Mouse (Mus musculus): ENCODE results near the gene Aggf1. TPM values are rescaled to one million over a fixed set of nuclear protein-coding genes. Genes with fewer than 3 reads are reported as not detected.
"Not testable (repeated sequence)": the region's sequence is repeated elsewhere in the genome, so short reads cannot be mapped to it uniquely, and the experiment has no call there.

The Aggf1 gene
- polyA plus RNA-seq, 1 experiment from 2014 or later: 55.1 TPM

GRCm38 (mm10) chr13:95382418-95382817 lies 7.3 kb upstream of the Aggf1 start:
- no peaks in the 10 kb centered on the region for H3K9me3 ChIP-seq (ENCODE audit: control insufficient read depth, low read length)
- no peaks in the 10 kb centered on the region for H3K36me3 ChIP-seq (ENCODE audit: control insufficient read depth, insufficient read depth, low read length)
- DNase-seq (ENCODE audit: low spot score, missing footprints): no peak
- H3K27ac ChIP-seq (ENCODE audit: low read depth, low read length): no peak overlapping the region
- H3K4me2 ChIP-seq: no peak overlapping the region
- H3K4me3 ChIP-seq (ENCODE audit: low read depth, low read length): no peak overlapping the region
- no peak for ATAC-seq (ENCODE audit: low FRiP score)
- H3K4me1 ChIP-seq (ENCODE audit: control insufficient read depth, insufficient read depth, low read length): no peaks in the 10 kb centered on the region
- no peaks in the 10 kb centered on the region for H3K27me3 ChIP-seq (ENCODE audit: control insufficient read depth, insufficient read depth, low read length)
- H3K9ac ChIP-seq (ENCODE audit: low read length): no peak overlapping the region
- WGBS: 86% methylated on average over 5 of the region's 5 CpGs

GRCm38 (mm10) chr13:95378696-95379095 lies 3.5 kb upstream of the Aggf1 start:
- no peak overlapping the region for H3K4me2 ChIP-seq
- no peaks in the 10 kb centered on the region for H3K36me3 ChIP-seq (ENCODE audit: control insufficient read depth, insufficient read depth, low read length)
- no peak overlapping the region for H3K9ac ChIP-seq (ENCODE audit: low read length)
- no peaks in the 10 kb centered on the region for H3K9me3 ChIP-seq (ENCODE audit: control insufficient read depth, low read length)
- no peaks in the 10 kb centered on the region for H3K27me3 ChIP-seq (ENCODE audit: control insufficient read depth, insufficient read depth, low read length)
- no peak overlapping the region for H3K27ac ChIP-seq (ENCODE audit: low read depth, low read length)
- peaks cover 6% of the 10 kb centered on the region for H3K4me1 ChIP-seq (ENCODE audit: control insufficient read depth, insufficient read depth, low read length)
- no peak overlapping the region for H3K4me3 ChIP-seq (ENCODE audit: low read depth, low read length)
- DNase-seq (ENCODE audit: low spot score, missing footprints) (no peak), ATAC-seq (ENCODE audit: low FRiP score) (no peak)
- 88% methylated on average over 3 of the region's 3 CpGs for WGBS

- not testable (repeated sequence) for H3K27ac ChIP-seq (ENCODE audit: low read depth, low read length); DNase-seq (ENCODE audit: low spot score, missing footprints); H3K4me2 ChIP-seq; ATAC-seq (ENCODE audit: low FRiP score); H3K27me3 ChIP-seq (ENCODE audit: control insufficient read depth, insufficient read depth, low read length); H3K9me3 ChIP-seq (ENCODE audit: control insufficient read depth, low read length); H3K4me3 ChIP-seq (ENCODE audit: low read depth, low read length); H3K36me3 ChIP-seq (ENCODE audit: control insufficient read depth, insufficient read depth, low read length); H3K9ac ChIP-seq (ENCODE audit: low read length)
- H3K4me1 ChIP-seq (ENCODE audit: control insufficient read depth, insufficient read depth, low read length): peaks cover 10% of the 10 kb centered on the region
- WGBS: 96% methylated on average over 11 of the region's 11 CpGs
These were observed 1.6 kb upstream of the Aggf1 start for GRCm38 (mm10) chr13:95376689-95377289.

GRCm38 (mm10) chr13:95375554-95375914 lies 382 bp upstream of the Aggf1 start:
- WGBS: 24% methylated on average over 6 of the region's 6 CpGs
- H3K9me3 ChIP-seq (ENCODE audit: control insufficient read depth, low read length): no peaks in the 10 kb centered on the region
- ATAC-seq (ENCODE audit: low FRiP score) (peak; percentile 33), DNase-seq (ENCODE audit: low spot score, missing footprints) (no peak)
- peaks cover 10% of the 10 kb centered on the region for H3K4me1 ChIP-seq (ENCODE audit: control insufficient read depth, insufficient read depth, low read length)
- H3K36me3 ChIP-seq (ENCODE audit: control insufficient read depth, insufficient read depth, low read length): no peaks in the 10 kb centered on the region
- peak overlapping the region; percentile 62 for H3K9ac ChIP-seq (ENCODE audit: low read length)
- peak overlapping the region; percentile 57 for H3K4me2 ChIP-seq
- H3K27ac ChIP-seq (ENCODE audit: low read depth, low read length): no peak overlapping the region; the same call in 1 of the 2 replicates
- peak overlapping the region; percentile 100 for H3K4me3 ChIP-seq (ENCODE audit: low read depth, low read length)
- H3K27me3 ChIP-seq (ENCODE audit: control insufficient read depth, insufficient read depth, low read length): no peaks in the 10 kb centered on the region

- Histone ChIP-seq H3K4me2 (no peak overlapping the region), H3K36me3 (ENCODE audit: control insufficient read depth, insufficient read depth, low read length) (peaks cover 17% of the 10 kb centered on the region)
- DNase-seq (ENCODE audit: low spot score, missing footprints): no peak
These were observed 8.8 kb downstream of the Aggf1 start for GRCm38 (mm10) chr13:95366356-95366755.

GRCm38 (mm10) chr13:95363440-95363839 lies 11.7 kb downstream of the Aggf1 start:
- ATAC-seq (ENCODE audit: low FRiP score) (no peak), DNase-seq (ENCODE audit: low spot score, missing footprints) (no peak)
- Histone ChIP-seq H3K9ac (ENCODE audit: low read length) (no peak overlapping the region), H3K9me3 (ENCODE audit: control insufficient read depth, low read length) (no peaks in the 10 kb centered on the region), H3K27me3 (ENCODE audit: control insufficient read depth, insufficient read depth, low read length) (no peaks in the 10 kb centered on the region), H3K4me1 (ENCODE audit: control insufficient read depth, insufficient read depth, low read length) (no peaks in the 10 kb centered on the region), H3K27ac (ENCODE audit: low read depth, low read length) (no peak overlapping the region), H3K36me3 (ENCODE audit: control insufficient read depth, insufficient read depth, low read length) (peaks cover 14% of the 10 kb centered on the region), H3K4me2 (no peak overlapping the region), H3K4me3 (ENCODE audit: low read depth, low read length) (no peak overlapping the region)
- WGBS: 94% methylated on average over 4 of the region's 4 CpGs

More at GRCm38 (mm10) chr13:95366356-95366755, 8.8 kb downstream of the Aggf1 start:
- no peak overlapping the region for H3K9ac ChIP-seq (ENCODE audit: low read length)
- H3K27ac ChIP-seq (ENCODE audit: low read depth, low read length): no peak overlapping the region
- H3K9me3 ChIP-seq (ENCODE audit: control insufficient read depth, low read length): no peaks in the 10 kb centered on the region
- WGBS: 93% methylated on average over 8 of the region's 8 CpGs
- H3K4me1 ChIP-seq (ENCODE audit: control insufficient read depth, insufficient read depth, low read length): no peaks in the 10 kb centered on the region
- H3K4me3 ChIP-seq (ENCODE audit: low read depth, low read length): no peak overlapping the region
- H3K27me3 ChIP-seq (ENCODE audit: control insufficient read depth, insufficient read depth, low read length): no peaks in the 10 kb centered on the region
- ATAC-seq (ENCODE audit: low FRiP score): no peak

GRCm38 (mm10) chr13:95358223-95358622 lies 16.9 kb downstream of the Aggf1 start:
- ATAC-seq (ENCODE audit: low FRiP score): no peak
- Histone ChIP-seq H3K9ac (ENCODE audit: low read length) (no peak overlapping the region), H3K27ac (ENCODE audit: low read depth, low read length) (no peak overlapping the region), H3K9me3 (ENCODE audit: control insufficient read depth, low read length) (no peaks in the 10 kb centered on the region), H3K27me3 (ENCODE audit: control insufficient read depth, insufficient read depth, low read length) (no peaks in the 10 kb centered on the region), H3K4me2 (no peak overlapping the region), H3K4me3 (ENCODE audit: low read depth, low read length) (no peak overlapping the region), H3K36me3 (ENCODE audit: control insufficient read depth, insufficient read depth, low read length) (peaks cover 16% of the 10 kb centered on the region; the same call in 1 of the 2 replicates), H3K4me1 (ENCODE audit: control insufficient read depth, insufficient read depth, low read length) (no peaks in the 10 kb centered on the region)
- 91% methylated on average over 2 of the region's 2 CpGs for WGBS
- DNase-seq (ENCODE audit: low spot score, missing footprints): no peak

GRCm38 (mm10) chr13:95348476-95348875 lies 26.7 kb downstream of the Aggf1 start:
- H3K4me2 ChIP-seq: no peak overlapping the region
- DNase-seq (ENCODE audit: low spot score, missing footprints) (no peak), ATAC-seq (ENCODE audit: low FRiP score) (no peak)
- no peak overlapping the region for H3K9ac ChIP-seq (ENCODE audit: low read length)
- no peak overlapping the region for H3K27ac ChIP-seq (ENCODE audit: low read depth, low read length)
- H3K4me1 ChIP-seq (ENCODE audit: control insufficient read depth, insufficient read depth, low read length): no peaks in the 10 kb centered on the region
- whole genome bisulfite sequencing: 95% methylated on average over 3 of the region's 3 CpGs
- no peaks in the 10 kb centered on the region for H3K9me3 ChIP-seq (ENCODE audit: control insufficient read depth, low read length)
- no peak overlapping the region for H3K4me3 ChIP-seq (ENCODE audit: low read depth, low read length)
- H3K27me3 ChIP-seq (ENCODE audit: control insufficient read depth, insufficient read depth, low read length): no peaks in the 10 kb centered on the region
- peaks cover 9% of the 10 kb centered on the region for H3K36me3 ChIP-seq (ENCODE audit: control insufficient read depth, insufficient read depth, low read length)

GRCm38 (mm10) chr13:95347018-95347696 lies 28.0 kb downstream of the Aggf1 start:
- Histone ChIP-seq H3K4me3 (ENCODE audit: low read depth, low read length) (no peak overlapping the region), H3K9ac (ENCODE audit: low read length) (no peak overlapping the region), H3K4me1 (ENCODE audit: control insufficient read depth, insufficient read depth, low read length) (no peaks in the 10 kb centered on the region), H3K4me2 (no peak overlapping the region), H3K27ac (ENCODE audit: low read depth, low read length) (no peak overlapping the region), H3K27me3 (ENCODE audit: control insufficient read depth, insufficient read depth, low read length) (no peaks in the 10 kb centered on the region), H3K36me3 (ENCODE audit: control insufficient read depth, insufficient read depth, low read length) (peaks cover 9% of the 10 kb centered on the region), H3K9me3 (ENCODE audit: control insufficient read depth, low read length) (no peaks in the 10 kb centered on the region)
- ATAC-seq (ENCODE audit: low FRiP score) (peak; percentile 71), DNase-seq (ENCODE audit: low spot score, missing footprints) (peak; percentile 91)
- 40% methylated on average over 8 of the region's 8 CpGs for WGBS

All from midbrain, embryonic 11.5 days (tissue).